Mouse (Mus musculus) intestine, embryonic 14.5 days (tissue): ENCODE results near the gene Vwa3a. TPM values are rescaled to one million over a fixed set of nuclear protein-coding genes. Genes with fewer than 3 reads are reported as not detected.
"Not testable (repeated sequence)": the region's sequence is repeated elsewhere in the genome, so short reads cannot be mapped to it uniquely, and the experiment has no call there.

Experiments used
- ATAC-seq: fragments of 200-750 bp; cut with Nextera tagmentation; replicated peaks from 2 replicates; pipeline ENCODE4 v1.8.0; 2017; ENCODE audit warnings: low read depth, moderate number of reproducible peaks, moderate TSS enrichment, moderate library complexity; ENCODE audit not compliant: low FRiP score, low TSS enrichment
- DNase-seq: peaks from one replicate; pipeline ENCODE4 v3.0.0-alpha.2; 2018; ENCODE audit warnings: low spot score
- H3K27ac ChIP-seq: fragments of 300-500 bp; sonication (generic); 2 replicates; pipeline ENCODE4 v1.5.1; 2014; ENCODE audit warnings: low read depth, mild to moderate bottlenecking, control low read depth
- H3K27me3 ChIP-seq: fragments of 300-500 bp; sonication (generic); replicated peaks from 2 replicates; pipeline ENCODE4 v1.6.1; 2014; ENCODE audit warnings: low read length, control low read depth; ENCODE audit not compliant: control insufficient read depth, insufficient read depth
- H3K36me3 ChIP-seq: fragments of 300-500 bp; sonication (generic); 2 replicates; pipeline ENCODE4 v1.6.1; 2014; ENCODE audit warnings: low read length, control low read depth; ENCODE audit not compliant: control insufficient read depth, insufficient read depth
- H3K4me1 ChIP-seq: fragments of 300-500 bp; sonication (generic); replicated peaks from 2 replicates; pipeline ENCODE4 v1.6.1; 2014; ENCODE audit warnings: low read length, control low read depth, mixed read lengths; ENCODE audit not compliant: control insufficient read depth, insufficient read depth
- H3K4me2 ChIP-seq: fragments of 300-500 bp; sonication (generic); 2 replicates; pipeline ENCODE4 v1.6.1; 2014; ENCODE audit warnings: low read length
- H3K4me3 ChIP-seq: fragments of 300-500 bp; sonication (generic); 2 replicates; pipeline ENCODE4 v1.5.1; 2014; ENCODE audit warnings: low read depth, low read length, control low read depth, mixed read lengths
- H3K9ac ChIP-seq: fragments of 300-500 bp; sonication (generic); 2 replicates; pipeline ENCODE4 v1.6.1; 2014; ENCODE audit warnings: mild to moderate bottlenecking, low read length
- H3K9me3 ChIP-seq: fragments of 300-500 bp; sonication (generic); 2 replicates; pipeline ENCODE4 v1.6.1; 2016; ENCODE audit warnings: low read length, control low read depth; ENCODE audit not compliant: control insufficient read depth
- WGBS: fragments of 180-500 bp; shearing (Covaris S2); extraction: QIAGEN DNeasy Blood & Tissue Kit; methylation state at CpG from one replicate; pipeline ENCODE4 v1.1.7; 2014; 5-methylcytosine and 5-hydroxymethylcytosine counted together
- polyA plus RNA-seq: library from polyadenylated mRNA; unstranded; fragments of >200 nt; fragmentation: Nextera tagmentation; extraction: Ambion mirVana; gene quantifications from 2 replicates; pipeline ENCODE4 v1.2.1, GENCODE M21; 2014

Gene Vwa3a
- polyA plus RNA-seq, 1 experiment from 2014 or later, result 0.32 TPM

DNA sequence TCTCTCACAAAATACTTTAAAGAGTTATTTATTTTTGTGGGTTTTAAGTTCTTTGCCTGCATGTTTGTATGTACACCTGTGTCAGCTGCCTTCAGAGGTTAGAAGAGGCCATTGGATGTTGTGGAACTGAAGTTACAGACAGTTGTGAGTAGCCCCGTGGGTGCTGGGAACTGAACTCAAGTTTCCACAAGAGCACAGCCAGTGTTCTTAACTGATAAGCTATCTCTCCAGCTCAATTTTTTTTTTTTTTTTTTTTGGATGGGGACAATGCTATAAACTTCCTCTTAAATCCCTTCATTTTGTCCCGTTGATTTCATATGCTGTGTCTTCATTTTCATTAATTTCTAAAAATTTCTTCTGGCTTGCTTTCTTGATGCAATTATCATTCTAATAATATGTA, 25.9 kb upstream of the Vwa3a start:
- ATAC-seq (no peak), DNase-seq (no peak)
- 91% methylated on average over 2 of the region's 2 CpGs for WGBS
- Histone ChIP-seq H3K9ac (no peak overlapping the region), H3K4me1 (no peaks in the 10 kb centered on the region), H3K27ac (no peak overlapping the region), H3K4me3 (no peak overlapping the region), H3K9me3 (no peaks in the 10 kb centered on the region), H3K36me3 (no peaks in the 10 kb centered on the region), H3K27me3 (no peaks in the 10 kb centered on the region), H3K4me2 (no peak overlapping the region)

DNA sequence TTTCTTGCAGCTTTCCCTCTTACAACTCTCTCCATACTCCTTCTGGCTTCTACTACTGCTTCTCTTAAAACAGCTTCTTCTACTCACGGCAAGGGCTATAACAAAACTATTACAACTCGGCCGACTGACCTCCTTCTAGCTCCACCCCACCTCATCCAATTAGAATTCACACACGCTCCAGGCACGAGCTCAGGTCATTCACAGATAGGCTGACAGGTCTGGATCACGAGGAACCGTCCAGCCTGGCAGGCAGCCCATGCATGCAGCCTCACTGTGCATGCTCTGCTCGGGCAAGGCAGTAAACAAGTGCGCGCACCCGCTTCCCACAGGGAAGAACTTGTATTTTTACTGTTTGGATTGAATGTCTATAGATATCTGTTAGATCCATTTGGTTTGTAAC, 25.2 kb upstream of the Vwa3a start:
- H3K36me3 ChIP-seq, H3K4me3 ChIP-seq, H3K27me3 ChIP-seq, DNase-seq, H3K9ac ChIP-seq, H3K4me2 ChIP-seq, ATAC-seq, H3K9me3 ChIP-seq, H3K4me1 ChIP-seq, H3K27ac ChIP-seq: not testable (repeated sequence)
- WGBS, result 89% methylated on average over 11 of the region's 11 CpGs

- Histone ChIP-seq H3K36me3 (no peaks in the 10 kb centered on the region), H3K27ac (no peak overlapping the region), H3K4me2 (no peak overlapping the region), H3K4me3 (no peak overlapping the region), H3K9me3 (no peaks in the 10 kb centered on the region), H3K27me3 (no peaks in the 10 kb centered on the region), H3K4me1 (no peaks in the 10 kb centered on the region), H3K9ac (no peak overlapping the region)
- ATAC-seq (no peak), DNase-seq (no peak)
- WGBS, result 64% methylated on average over 2 of the region's 2 CpGs
Measured at GRCm38 (mm10) chr7:120717261-120717660, 21.9 kb upstream of the Vwa3a start.

- no peak overlapping the region for H3K27ac ChIP-seq
- no peak overlapping the region for H3K4me3 ChIP-seq
- H3K4me2 ChIP-seq, result no peak overlapping the region
- H3K9me3 ChIP-seq, result no peaks in the 10 kb centered on the region
- WGBS, result 91% methylated on average over 5 of the region's 5 CpGs
- no peaks in the 10 kb centered on the region for H3K27me3 ChIP-seq
- peaks cover 2% of the 10 kb centered on the region; the same call in 1 of the 2 replicates for H3K36me3 ChIP-seq
- DNase-seq (no peak), ATAC-seq (no peak)
- H3K4me1 ChIP-seq, result peaks cover 10% of the 10 kb centered on the region
- no peak overlapping the region for H3K9ac ChIP-seq
Measured at GRCm38 (mm10) chr7:120721051-120721450, 18.1 kb upstream of the Vwa3a start.

GRCm38 (mm10) chr7:120721456-120721855, 17.7 kb upstream of the Vwa3a start:
- Histone ChIP-seq H3K36me3 (peaks cover 6% of the 10 kb centered on the region; the same call in 1 of the 2 replicates), H3K27me3 (no peaks in the 10 kb centered on the region), H3K4me3 (no peak overlapping the region), H3K4me1 (peaks cover 10% of the 10 kb centered on the region), H3K4me2 (no peak overlapping the region), H3K9ac (no peak overlapping the region), H3K27ac (no peak overlapping the region), H3K9me3 (no peaks in the 10 kb centered on the region)
- ATAC-seq (no peak), DNase-seq (no peak)
- 93% methylated on average over 8 of the region's 8 CpGs for WGBS

DNA sequence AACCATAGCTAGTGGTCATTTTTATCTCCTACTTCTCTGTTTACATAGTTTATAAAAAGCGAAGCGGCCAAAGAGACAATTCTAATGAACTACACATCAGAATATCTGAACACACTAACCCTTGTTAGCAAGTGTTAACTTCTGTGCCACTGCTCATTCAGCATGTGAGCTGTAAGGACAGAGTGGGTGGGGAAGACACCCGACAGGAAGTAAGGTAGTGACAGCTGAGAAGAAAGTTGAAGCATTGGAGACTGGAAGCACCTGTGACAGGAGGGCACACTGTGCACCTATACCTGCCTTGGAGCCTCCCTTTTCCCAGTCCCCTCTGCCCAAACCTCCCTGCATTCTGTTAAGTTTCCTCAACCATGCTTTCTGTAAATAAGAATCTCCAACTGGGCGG, 17.1 kb upstream of the Vwa3a start:
- Histone ChIP-seq H3K9ac (no peak overlapping the region), H3K4me1 (peaks cover 10% of the 10 kb centered on the region), H3K36me3 (peaks cover 10% of the 10 kb centered on the region; the same call in 1 of the 2 replicates), H3K27ac (no peak overlapping the region), H3K4me2 (no peak overlapping the region), H3K4me3 (no peak overlapping the region), H3K27me3 (no peaks in the 10 kb centered on the region), H3K9me3 (no peaks in the 10 kb centered on the region)
- DNase-seq (no peak), ATAC-seq (no peak)
- 94% methylated on average over 4 of the region's 4 CpGs for WGBS

GRCm38 (mm10) chr7:120722839-120723278, 16.3 kb upstream of the Vwa3a start:
- Histone ChIP-seq H3K4me1 (peaks cover 10% of the 10 kb centered on the region), H3K36me3 (peaks cover 17% of the 10 kb centered on the region; the same call in 1 of the 2 replicates), H3K27me3 (no peaks in the 10 kb centered on the region), H3K4me3 (no peak overlapping the region), H3K27ac (no peak overlapping the region), H3K4me2 (no peak overlapping the region), H3K9ac (no peak overlapping the region), H3K9me3 (no peaks in the 10 kb centered on the region)
- ATAC-seq (no peak), DNase-seq (no peak)
- WGBS, result 76% methylated on average over 8 of the region's 8 CpGs

DNA sequence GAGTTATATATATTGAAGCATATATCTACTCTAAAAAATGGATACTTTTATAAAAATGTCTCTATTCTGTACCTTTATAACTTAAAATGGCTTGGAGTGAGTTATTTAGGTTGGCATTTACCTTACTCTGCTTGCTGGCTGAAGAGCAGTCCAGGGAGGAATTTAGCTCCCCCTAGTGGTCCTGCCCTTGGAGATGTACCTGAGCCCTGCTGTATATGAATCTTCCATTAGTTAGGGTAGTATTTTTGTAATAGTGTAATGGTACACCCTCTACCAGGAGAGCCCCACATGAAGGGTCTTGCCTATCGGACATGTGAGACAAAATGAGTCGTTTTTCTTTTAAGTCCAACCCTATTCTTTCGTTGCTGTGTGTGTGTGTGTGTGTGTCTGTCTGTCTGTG, 11.5 kb upstream of the Vwa3a start:
- Histone ChIP-seq H3K4me3 (no peak overlapping the region), H3K27me3 (no peaks in the 10 kb centered on the region), H3K4me1 (peaks cover 16% of the 10 kb centered on the region), H3K9ac (no peak overlapping the region), H3K4me2 (no peak overlapping the region), H3K9me3 (no peaks in the 10 kb centered on the region), H3K27ac (no peak overlapping the region), H3K36me3 (peaks cover 37% of the 10 kb centered on the region)
- 91% methylated on average over 3 of the region's 3 CpGs for WGBS
- ATAC-seq, result no peak
- DNase-seq, result no peak

DNA sequence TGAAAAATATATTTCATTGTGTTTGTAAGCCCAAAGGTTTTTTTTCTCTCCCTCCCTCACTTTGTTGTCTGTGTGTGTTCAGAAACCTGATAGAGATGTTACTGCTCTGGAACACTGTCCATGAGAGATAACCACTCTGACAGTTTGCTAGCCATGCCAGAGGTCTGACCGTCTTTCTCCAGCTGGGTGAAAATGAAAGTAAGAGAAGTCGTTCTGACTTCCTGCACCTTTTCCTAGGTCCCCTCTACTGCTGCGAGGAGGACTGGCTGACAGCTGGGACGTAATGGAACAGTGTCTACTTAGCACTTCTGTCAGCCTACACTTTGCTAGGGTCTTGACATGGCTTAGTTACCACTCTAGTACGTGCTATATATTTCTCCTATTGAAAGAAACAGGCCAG, 9.5 kb upstream of the Vwa3a start:
- H3K4me2 ChIP-seq, result no peak overlapping the region
- no peak for ATAC-seq
- H3K4me3 ChIP-seq, result no peak overlapping the region
- 60% methylated on average over 5 of the region's 5 CpGs for WGBS
- no peak overlapping the region for H3K9ac ChIP-seq
- no peak overlapping the region for H3K27ac ChIP-seq
- DNase-seq, result no peak
- H3K9me3 ChIP-seq, result no peaks in the 10 kb centered on the region
- no peaks in the 10 kb centered on the region for H3K27me3 ChIP-seq
- peaks cover 39% of the 10 kb centered on the region for H3K36me3 ChIP-seq
- peaks cover 13% of the 10 kb centered on the region for H3K4me1 ChIP-seq
